Mouse (Mus musculus) adrenal gland, adult 8-10 months (tissue): ENCODE measurements around the gene Elovl7. TPM values are rescaled to one million over a fixed set of nuclear protein-coding genes. Genes with fewer than 3 reads are reported as not detected.
A peak's percentile ranks its signal among the peaks of the same experiment; 100 is the strongest.

Experiments
- DNase-seq: peaks from one replicate; pipeline ENCODE4 v3.0.0; 2022
- total RNA-seq, 4 experiments: library from RNA; stranded (reverse); gene quantifications; 2 replicates each; pipeline ENCODE4 v1.2.4; 2022

The Elovl7 gene
- total RNA-seq, 4 experiments from 2014 or later: 2.7 to 3.8 (median 3.2) TPM

DNA sequence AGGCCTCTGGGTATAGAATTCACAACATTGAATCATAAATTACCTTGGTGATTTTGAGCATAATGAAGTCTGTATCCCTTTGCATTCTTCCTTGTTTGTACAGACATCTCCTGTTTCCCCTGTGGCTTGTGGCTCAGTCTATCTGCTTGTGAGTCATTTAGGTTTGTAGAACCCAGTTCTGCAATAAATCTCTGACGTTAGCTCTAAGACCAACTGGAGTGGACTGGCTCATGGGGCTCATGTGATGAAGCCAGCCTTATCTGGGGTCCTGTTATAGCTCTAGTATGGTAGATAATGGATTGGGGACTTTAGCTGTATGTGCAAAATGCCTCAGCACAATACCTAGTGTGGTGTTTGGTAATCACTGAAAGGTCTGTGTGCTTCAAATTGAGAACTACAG is 89.6 kb downstream of the Elovl7 start:
- DNase-seq: no peak

DNA sequence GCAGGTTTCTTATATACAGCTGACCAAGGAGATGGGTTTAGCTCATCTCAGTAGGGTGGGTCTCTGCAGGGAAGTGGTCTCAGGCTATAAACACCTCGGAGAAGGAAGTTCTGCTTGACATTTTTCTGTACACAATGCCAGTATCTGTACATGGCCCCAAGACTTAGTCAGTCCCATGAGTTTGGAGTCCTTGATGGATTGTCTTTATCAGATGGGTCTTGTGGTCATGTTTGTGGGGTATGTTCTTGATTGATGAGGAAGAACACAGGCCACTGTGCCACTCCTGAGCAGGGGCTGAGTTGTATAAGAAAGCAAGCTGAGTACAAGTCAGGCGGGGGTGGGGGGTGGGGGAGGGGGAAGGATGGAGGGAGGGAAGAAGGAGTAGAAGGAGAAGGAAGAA is 90.5 kb downstream of the Elovl7 start:
- DNase-seq: no peak

DNA sequence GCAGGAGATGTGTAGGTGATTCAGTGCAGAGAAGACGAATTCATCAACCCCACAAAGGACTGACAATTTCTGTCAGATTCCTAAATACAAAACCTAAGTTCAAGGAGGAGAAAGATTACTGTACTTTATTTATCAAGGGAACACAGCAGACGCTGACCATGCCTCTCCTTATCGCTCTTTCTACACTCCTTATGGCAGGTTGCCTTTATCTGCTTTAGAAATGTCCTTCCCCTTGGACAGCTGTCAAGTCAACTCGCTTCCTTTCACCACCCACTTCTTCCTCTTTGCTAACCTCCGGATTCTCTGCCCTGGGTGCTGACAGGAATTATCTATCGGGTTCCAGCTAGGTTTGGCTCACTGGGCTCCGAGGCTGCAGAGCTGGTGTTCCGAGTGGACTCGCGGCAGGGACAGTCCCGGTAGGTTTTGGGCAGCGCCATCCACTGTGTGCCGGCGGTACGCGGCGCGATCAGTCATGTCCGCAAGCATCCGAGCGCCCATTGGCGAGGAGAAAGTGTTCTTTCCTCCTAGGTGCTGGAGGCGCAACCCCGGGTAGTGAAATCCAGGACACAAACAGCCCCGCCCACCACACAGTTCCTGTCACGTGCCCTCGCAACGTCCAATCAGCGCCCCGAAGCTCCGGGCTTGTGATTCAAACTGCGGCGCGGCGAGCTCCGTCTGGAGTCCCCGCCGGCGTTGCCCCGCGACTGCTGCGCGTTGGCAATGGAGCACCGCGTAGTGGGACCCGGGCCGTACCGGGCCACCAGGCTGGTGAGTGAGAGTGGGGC is 101.7 kb downstream of the Elovl7 start, which contains the start of gene Depdc1b:
Gene Depdc1b, plus strand, starts transcription at position 631 of the 785 bp plus-strand sequence.
- peak; percentile 94 for DNase-seq

DNA sequence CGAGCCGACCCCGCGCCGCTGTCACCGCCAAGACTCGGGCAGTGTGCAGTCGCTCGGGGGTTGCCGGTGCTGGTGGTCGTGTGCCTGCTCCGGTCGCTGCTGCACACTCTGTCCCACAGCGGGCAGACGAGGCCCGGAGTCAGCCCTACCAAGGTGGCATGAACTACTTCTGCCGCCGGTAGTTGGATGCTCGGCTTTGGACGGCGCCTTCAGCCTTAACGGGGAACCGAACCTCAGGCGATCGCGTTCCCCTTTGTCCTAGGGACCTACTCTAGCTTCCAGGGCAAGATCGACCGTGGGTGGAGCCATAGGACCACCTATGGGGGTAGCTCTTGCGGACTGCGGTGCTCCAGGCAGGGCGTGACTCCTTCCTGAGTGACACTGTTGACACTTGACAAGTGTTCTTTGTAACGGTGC is 102.3 kb downstream of the Elovl7 start:
- DNase-seq: no peak

DNA sequence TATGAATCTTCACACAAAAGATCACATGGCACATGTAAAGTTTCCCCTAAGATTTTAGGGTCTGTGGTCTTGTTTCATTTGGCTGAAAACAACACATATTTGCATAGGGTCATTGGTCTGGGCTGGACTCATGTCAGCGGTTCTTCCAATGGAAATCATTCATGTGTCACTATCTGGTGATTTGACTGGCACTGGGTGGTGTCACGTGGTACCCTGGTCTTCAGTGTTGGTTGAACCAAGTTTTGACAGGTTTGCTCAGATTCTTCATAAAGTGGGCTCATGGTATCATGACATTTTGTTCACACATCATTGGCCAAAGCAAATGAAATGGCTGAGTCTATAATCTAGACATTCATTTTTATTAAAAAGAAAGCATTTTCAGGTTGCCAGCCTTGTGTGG is 103.2 kb downstream of the Elovl7 start:
- DNase-seq: no peak

DNA sequence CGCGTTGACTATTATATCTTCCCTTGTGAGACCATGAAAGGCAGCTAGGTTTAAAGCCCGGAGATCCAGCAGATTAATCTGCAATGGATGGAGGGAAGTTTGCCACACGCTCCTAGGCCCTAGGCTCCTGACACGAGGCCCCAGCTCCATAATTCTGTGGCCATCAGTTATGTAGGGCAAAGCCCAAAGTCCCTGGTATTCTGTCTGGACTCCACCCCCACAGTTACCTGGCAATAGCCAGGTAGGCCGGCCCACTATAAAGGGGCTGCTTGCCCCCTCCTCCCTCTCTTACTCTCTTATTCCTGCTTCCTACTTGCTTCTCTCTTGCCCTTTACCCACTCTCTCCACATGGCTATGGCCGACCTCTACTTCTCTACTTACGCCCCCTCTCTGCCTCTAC is 104.8 kb downstream of the Elovl7 start:
- no peak for DNase-seq

DNA sequence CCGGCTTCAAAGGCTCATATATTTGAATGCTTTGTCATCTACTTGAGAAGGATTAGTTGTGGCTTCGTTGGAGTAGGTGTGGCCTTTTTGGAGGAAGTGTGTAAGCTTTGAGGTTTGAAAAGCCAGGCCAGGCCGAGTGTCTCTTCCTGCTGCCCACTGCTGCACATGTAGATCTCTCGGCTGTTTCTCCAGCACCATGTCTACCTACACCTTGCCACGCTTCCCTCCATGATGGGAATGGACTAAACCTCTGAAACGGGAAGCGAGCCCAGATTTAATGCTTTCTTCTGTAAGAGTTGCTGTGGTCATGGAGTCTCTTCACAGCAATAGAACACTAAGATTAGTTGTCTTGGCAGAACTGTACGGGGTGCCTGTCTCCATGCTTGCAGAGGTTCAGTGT is 106.0 kb downstream of the Elovl7 start:
- no peak for DNase-seq

DNA sequence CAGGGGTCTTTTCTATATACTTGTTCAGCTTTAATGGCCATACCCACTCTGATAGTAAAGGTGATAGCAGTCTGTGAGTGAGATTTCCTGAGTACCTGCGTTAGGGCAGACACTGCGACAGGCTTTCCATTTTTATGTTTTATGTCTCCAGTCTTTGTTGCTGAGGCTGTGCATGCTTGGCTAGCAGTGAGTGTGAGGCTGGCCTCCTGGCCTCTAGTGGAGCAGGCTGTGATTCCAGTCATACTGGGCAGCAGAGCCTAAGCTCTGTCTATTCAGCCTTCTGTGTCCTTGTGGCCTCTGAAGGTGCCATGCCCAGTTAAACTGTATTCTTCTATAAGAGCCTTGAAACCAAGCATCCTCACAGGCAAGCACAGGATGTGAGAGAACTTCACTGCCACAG is 108.3 kb downstream of the Elovl7 start:
- DNase-seq: no peak

DNA sequence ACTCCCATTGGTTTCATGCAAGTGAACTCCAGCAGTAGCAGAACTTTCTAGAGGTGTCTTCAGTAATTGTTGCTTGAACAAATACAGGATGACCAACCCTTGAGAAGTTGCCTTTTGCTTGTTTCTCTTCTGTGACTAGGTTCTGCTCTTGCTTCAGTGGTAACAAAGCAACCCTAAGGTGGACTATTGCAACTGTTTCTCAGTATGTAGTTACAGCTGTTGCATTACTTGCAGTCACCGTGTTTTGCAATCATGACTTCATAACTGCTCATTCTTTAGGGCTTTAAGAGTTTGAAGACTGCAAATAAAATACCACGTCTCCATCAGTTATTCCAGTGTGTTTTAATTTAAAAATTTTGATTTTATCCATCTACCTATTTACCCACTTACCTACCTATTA is 109.1 kb downstream of the Elovl7 start:
- DNase-seq: no peak

DNA sequence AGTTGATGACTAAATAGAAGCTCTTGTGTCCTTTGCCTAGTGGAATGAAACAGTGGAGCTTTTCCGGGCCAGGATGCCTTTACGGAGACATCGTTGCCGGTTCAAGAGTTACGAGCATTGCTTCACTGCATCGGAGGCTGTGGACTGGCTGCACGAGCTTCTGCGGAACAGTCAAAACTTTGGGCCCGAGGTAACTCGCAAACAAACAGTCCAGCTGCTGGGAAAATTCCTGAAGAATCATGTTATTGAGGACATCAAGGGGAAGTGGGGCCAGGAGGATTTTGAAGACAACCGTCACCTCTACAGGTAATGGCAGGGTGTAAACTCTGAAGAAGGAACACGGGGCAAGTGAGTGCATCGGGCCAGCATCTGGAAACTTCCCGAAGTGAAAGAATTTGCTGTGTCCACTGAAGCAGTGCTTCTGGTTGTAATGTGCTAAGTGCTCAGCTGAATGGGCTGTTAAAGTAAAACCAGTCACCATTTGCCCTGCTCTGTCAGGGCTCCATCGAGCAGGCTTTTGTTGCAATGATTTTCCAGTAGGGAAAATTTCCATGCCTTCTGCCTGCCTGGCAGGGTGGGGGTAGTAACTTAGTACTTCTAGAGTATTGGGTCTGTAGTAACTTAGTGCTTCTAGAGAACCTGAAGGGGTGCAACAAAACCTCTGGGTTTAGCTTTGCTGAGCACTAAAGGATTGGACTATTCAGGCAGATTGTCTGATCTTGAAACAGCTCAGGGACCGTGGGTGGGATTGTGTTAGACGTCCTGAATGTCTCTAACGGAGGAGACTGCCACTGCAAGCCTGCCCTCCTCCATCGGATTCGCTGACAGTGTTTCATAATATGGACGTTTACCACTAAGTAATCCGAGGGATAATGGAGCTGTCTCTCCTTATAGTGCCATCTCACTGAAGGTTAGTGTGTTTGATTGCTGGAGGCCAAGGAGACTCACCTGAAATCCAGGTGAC is 109.9 kb downstream of the Elovl7 start:
- DNase-seq: no peak

DNA sequence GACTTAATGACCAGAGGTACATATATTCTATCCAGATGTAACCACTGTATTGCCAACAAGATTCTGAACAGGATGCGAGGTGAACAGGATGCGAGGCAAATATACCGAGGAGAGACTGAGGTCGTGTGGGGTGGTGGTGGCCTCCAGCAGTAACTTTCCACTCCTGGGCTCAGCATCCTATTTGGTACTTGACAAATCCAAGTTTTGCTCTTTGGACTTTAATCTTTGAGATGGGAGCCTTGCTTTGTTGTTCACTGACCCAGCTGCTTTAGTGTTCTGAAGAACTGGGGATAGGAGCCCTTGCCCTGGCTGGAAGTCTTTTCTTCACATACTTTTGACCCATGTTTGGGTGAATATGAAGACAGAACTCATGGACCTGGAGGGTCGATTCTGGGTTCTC is 111.7 kb downstream of the Elovl7 start:
- no peak for DNase-seq

DNA sequence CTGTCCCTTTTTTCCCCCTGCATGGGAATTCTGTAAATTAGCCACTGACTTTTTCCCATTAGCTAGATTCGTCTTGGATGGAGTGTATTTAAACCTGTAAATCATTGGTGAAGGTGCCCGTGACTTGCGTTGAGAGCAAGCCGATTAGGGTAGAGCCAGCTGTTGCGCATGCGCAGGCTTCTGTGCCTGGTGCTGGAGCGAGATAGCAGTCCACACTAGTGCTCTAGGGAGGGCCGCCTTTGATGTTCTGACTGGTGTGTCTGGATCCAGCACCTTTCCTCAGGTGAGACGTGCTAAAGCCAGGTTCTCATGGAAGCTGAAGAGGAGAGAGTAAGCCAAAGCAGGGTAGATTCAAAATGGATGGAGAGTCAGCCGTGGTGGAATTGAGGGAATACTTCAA is 112.1 kb downstream of the Elovl7 start:
- DNase-seq: no peak

DNA sequence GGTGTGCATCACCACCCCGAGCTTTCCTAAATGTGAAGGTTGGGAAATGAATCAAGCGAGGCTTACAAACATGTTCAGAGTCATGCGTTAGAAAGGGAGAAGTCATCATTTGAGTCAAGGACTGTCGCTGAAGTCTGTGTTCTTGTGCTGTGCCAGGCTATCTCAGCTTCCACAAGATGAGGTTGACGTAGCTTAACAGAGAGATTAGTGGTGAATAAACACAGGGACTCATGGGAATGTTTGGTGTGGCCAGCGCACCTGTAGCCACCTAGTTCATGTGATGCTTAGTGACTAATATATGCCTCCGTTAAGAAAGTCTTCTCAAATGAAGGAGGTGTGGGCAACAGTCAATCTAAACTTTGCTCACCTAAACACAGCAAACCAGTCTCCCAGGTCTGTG is 112.8 kb downstream of the Elovl7 start:
- no peak for DNase-seq

DNA sequence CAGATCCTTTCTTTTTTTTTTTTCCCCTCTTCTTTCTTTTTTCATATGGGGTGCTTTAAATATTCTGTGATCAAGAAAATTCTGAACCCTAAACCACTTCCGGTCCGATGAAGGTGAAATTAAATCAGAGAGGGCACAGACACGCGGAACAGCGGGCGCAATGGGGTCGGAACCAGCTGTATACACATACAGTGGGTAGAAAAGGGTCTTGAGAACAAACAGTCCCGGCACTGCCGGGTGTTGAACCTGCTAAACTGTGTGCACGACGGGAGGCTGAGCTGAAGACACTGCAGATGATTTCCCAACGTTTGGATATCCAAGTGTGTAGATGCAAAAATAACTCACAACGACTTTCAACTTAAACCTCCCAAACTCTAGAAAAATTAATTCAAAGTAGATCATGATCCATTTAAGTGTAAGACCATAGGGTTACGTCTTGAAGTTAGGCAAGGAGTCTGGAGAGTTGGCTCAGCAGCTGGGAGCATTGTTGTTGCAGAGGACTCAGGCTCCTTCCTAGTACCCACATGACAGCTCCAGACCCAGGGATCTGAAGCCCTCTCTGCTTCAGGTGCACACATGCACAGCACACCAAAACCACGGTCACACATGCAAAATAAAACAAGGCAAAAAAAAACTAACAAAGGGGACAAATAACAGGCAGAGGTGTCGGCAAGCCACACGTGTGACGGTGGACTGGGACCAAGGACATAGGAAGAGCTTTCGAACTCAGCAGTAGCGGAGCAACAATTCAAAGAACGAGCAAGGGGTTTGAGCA is 114.4 kb downstream of the Elovl7 start:
- DNase-seq: no peak

DNA sequence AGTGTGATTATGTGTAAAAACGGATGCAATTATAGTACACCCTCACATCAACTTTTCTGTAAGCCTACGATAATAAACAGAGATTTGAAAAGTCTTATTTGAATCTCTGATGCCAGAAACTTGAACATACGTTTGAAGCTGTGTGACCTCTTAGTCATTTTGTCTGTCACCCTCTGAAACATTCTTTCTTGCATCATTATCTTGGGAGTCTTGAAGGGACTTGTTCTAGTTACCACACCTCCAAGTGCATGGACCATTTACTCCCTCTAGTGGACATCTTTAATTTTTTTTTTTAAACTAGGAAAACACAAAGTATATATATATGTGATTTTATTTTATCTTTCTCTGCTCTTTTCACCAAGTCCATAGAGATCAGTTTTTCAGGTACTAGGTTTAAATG is 115.5 kb downstream of the Elovl7 start:
- no peak for DNase-seq

Other genes with a start within 250 kb of the Elovl7 start
- gene Smim15, start 170.0 kb upstream of the Elovl7 start, total RNA-seq: 10 to 100 TPM; 36.5 to 43.5 (median 39.5) TPM
- 10 to 100 TPM; 13.9 to 27.0 (median 20.9) TPM for gene Ndufaf2, start 55.8 kb upstream of the Elovl7 start, total RNA-seq
- gene Ercc8, start 55.7 kb upstream of the Elovl7 start, total RNA-seq: 10 to 100 TPM in 3 of 4 experiments, 1 to 10 TPM in 1; 6.9 to 12.0 (median 11.3) TPM
- under 1 TPM in 3 of 4 experiments, not detected in 1; 0.28 to 0.83 (median 0.31) TPM for gene Depdc1b, start 101.9 kb downstream of the Elovl7 start, total RNA-seq
- 10 to 100 TPM; 10.8 to 13.3 (median 12.0) TPM for gene Pde4d, start 235.5 kb downstream of the Elovl7 start, total RNA-seq